Mouse (Mus musculus) cerebellum, adult (tissue): Measurements from ENCODE around the gene Angel2.

ENCODE experiments used
- ATAC-seq: cut with Nextera tagmentation; 2 replicates; pipeline ENCODE4 v1.9.2; 2017; ENCODE audit warnings: mild to moderate bottlenecking, moderate library complexity, mixed read lengths; ENCODE audit not compliant: insufficient number of reproducible peaks, low FRiP score, low TSS enrichment

Gene Angel2

DNA sequence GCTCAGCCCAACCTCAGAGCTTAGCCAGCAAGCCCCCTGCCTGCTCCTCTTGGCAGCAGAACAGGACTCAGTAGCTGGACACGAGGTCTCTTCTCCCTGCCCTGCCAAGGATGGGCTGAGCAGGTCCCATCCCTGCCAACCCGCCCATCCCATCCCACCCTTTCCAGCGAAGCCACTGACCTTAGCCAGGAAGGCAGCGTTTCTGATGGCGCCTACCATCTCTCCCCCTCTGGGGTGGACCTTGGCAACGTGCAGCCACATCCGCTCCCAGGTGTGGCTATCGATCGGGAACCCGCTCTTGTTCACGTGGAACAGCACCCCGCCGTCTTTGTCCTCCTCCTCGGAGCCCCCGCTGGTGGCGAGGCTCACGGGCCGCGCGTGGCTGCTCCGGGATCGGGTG, 53.1 kb downstream of the Angel2 start:
- ATAC-seq = no peak

DNA sequence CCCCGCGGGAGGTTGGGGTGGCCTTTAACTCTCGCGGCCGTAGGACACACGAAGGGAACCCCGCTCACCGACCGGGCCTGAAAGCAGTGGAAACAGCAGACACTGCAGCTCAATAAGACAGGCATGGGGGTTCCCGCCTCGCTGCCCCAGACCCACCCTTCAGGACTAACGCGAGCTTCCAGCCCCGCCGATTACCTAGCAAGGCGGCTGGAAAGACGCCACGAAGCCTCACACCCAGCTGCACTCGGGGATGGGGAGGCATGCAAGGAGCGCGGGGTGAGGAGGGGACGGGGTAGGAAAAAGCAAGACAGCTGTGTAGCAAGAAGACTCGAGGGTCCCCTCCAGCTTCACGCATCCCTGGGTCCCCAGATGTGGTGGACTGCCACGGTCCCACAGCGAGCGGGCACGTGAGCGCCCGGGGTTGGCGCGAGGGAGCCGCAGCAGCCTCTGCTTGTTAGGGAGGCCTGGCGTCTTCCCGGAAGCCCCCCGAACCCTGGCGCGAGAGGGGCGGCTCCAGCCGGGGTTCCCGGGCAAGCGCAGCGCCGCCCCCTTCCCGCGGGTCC, 53.7 kb downstream of the Angel2 start:
- 0 out of 2 replicates have a peak, but pooled peaks have one; percentile 50 for ATAC-seq

DNA sequence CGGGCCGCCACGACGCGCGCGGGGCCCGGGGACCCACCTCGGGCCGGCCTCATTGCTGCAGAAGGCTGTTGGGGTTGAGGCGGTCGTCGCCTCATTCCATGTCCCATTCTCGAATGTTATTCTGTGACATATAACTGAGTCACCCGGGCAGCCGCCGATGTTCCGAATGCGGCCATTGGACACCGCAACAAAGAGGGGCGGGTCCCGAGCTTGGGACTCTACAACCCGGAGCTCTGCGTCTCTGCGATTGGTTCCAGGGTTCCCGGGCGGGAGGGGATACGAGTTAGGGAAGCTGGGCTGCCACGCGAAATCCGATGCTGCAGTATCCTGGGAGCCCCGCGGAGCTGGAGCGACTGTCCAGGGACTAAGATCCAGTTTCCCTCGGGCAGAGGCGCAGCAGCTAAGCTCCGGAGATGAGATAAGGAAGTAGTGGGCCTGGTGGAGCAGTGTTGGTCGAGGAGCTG, 54.2 kb downstream of the Angel2 start, which contains the start of gene Vash2:
Gene Vash2, minus strand, starts transcription at position 197 of the 464 bp plus-strand sequence.
- ATAC-seq = peak; percentile 57; the same call in 1 of the 2 replicates

DNA sequence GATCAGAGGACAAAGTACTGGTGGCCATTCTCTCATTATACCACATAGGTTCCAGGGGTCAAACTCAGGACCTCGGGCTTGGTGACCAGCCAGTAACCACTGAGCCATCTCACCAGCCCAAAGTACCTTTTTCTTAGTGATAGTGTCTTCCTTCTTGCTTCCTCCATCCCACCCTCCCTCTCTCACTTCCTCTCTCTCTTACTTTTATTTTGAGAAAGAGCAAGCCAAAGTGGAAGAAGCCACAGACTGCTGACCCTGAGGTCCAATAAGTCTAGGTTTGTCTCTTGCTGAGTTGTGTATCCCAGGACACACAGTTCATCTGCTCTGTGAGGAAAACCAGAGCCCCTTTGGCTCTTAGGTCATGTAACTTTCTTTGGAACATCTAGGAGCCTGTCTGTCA, 55.6 kb downstream of the Angel2 start:
- ATAC-seq = no peak

DNA sequence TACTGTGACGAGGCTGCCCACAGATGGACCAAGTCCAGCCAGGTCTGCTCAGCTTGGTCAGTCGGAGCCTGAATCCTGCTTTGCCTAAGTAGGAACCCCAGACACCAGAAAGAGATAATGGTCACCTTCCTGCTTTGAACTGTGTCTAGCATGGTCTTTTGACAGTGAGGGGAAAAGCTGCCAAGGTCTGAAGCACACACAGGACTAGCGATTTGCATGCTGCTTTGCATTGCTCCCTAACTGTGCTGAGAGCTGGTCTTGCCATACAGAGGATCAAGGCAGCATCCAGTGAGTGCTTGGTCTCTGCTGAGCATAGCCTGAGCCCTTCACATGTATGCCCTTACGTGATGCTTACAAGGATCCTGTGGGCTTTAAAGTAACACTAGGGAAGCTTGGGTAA, 56.5 kb downstream of the Angel2 start:
- no peak for ATAC-seq

DNA sequence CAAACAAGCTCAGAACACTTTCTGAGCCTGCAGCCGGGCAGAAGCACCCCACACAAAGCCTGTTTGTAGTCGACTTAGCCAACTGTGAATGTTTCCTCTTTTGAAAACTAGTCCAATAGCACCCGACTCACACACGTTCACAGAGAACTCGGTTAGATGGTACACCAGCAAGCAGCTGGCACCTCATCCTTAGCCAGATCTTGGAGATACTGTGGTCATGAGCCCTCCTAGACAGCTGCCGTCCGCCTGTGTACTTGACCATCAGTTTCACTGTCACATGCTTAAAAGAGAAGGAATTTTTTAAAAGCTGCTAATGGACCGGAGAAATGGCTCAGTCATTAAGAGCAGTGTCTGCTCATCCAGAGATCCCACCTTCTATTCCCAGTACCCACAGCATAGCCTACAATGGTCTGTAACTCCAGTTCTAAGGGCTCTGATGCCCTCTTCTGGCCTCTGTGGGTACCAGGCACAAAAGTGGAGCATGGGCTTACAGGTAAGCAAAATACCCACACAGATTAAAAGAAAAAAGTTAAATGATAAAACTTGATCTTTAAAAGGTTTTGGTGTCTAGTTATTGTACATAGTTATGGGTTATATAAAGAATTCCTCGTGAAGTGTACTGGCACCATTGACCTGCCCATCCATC, 64.6 kb downstream of the Angel2 start:
- no peak for ATAC-seq

DNA sequence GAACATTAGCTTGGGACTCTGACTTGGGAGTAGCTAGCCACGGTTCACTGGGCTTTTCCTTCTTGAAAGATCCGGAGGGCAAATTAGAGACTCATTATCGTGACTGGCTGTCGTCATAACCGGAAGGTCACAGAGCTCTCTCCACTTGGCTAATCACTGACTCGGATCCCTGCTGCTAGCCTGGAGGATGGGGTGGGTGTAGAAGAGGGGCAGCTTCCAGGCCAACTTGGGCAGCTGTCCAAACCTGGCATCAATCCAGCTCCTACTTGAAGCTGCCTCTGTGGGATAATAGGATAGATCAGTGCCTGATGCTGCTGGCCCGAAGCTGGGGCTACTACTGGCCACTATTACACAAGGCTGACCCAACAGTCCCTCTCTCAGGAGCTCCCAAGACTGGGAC, 70.6 kb downstream of the Angel2 start:
- ATAC-seq = no peak; the same call in 1 of the 2 replicates

DNA sequence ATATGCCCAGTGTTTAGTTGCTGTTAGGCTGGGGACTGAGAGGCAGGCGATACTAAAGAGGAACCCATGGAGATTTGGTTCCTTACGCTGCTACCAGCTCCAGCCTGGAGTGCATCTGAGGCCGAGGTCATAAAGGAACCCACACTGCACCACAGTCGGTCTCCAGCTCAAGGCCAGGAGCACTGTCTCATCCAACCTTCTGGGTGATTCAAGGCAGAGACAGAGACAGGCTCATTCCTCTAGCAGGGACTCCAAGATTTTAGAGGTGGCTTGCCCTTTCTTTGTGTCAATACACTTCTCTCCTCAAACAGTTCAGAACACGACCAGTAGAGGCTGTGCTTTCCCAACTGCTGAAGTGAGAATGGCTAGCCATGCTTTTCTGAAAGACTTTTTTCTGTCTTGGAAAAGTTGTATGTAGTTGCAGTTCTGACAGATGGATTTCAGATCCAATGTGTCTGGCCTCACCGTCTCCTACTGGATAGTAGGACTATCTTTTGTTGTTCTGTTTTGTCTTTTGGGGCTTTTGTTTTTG, 71.5 kb downstream of the Angel2 start:
- ATAC-seq = no peak
